Mouse (Mus musculus): ENCODE results near the gene Map4k4.

- TF ChIP-seq CTCF (IDR thresholded peaks at IDR 0.05; ENCODE audit: insufficient read depth, low read length) (no peak), POLR2A (IDR thresholded peaks at IDR 0.05; ENCODE audit: borderline replicate concordance, extremely low read depth, low read depth, low read length) (no peak)
Measured at GRCm38 (mm10) chr1:40030287-40030975, 129.7 kb downstream of the Map4k4 start.

Measured in lung, adult 2 months (tissue).